Mouse (Mus musculus): ENCODE measurements around the gene Cd86. TPM values are rescaled to one million over a fixed set of nuclear protein-coding genes. Genes with fewer than 3 reads are reported as not detected.
A peak's percentile ranks its signal among the peaks of the same experiment; 100 is the strongest.

Gene Cd86
- polyA plus RNA-seq (2015; fragmentation: Nextera tagmentation; extraction: Ambion mirVana): 1.4 and 1.8 TPM in 2 replicates

DNA sequence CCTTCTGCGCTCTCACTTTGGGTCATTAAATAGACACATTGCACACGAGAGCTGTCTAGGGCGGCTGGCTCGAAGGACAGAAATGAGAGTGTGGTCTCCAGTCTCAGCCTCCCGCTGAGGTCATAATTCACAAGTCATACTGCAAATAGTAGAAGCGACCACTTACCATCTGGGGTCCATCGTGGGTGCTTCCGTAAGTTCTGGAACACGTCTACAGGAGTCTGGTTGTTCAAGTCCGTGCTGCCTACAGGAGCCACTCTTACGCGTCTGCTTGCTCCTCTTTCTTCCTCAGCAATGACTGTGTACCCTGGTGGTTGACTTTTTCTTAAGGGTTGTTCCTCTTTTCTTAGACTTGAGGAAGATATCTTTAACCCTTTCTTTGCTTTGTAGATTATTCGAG is at the start of gene Cd86:
Gene Cd86 (minus strand): TSS at position 300 of the 400 bp plus-strand sequence.
- Histone ChIP-seq H3K36me3 (no peaks in the 10 kb centered on the region), H3K27me3 (no peaks in the 10 kb centered on the region), H3K9ac (replicated peaks) (no peak within 1 kb of the TSS), H3K4me3 (replicated peaks) (no peak within 1 kb of the TSS), H3K9me3 (no peaks in the 10 kb centered on the region), H3K27ac (no peak within 1 kb of the TSS), H3K4me2 (replicated peaks) (no peak within 1 kb of the TSS), H3K4me1 (replicated peaks) (no peaks in the 10 kb centered on the region)
- WGBS: 89% methylated on average over 13 of the region's 13 CpGs
- ATAC-seq: no peak

DNA sequence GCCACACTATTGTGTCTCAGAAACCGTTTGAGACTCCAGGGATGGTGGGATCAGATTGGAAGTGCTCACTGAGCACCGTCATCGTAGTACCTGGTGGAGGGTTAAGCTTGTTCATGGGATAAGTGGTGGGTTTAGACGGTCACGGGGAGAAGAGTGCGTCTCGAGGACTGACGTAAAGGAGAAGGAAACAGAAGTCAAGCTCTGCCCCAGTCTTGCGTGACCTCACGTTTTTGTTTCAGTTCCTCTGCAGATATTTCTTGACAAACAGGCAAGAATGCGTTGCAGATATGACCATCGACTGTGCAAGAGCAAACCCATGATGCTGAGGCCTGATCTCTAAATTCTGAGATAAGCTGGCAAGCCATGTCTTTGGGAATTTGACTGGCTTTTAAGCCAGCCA is 45.9 kb upstream of the Cd86 start:
- no peak overlapping the region for H3K4me3 ChIP-seq (replicated peaks)
- H3K9me3 ChIP-seq: no peaks in the 10 kb centered on the region
- no peaks in the 10 kb centered on the region for H3K27me3 ChIP-seq
- no peak overlapping the region for H3K9ac ChIP-seq (replicated peaks)
- WGBS: 94% methylated on average over 12 of the region's 12 CpGs
- H3K4me2 ChIP-seq (replicated peaks): no peak overlapping the region
- H3K27ac ChIP-seq: no peak overlapping the region
- ATAC-seq: no peak
- no peaks in the 10 kb centered on the region for H3K4me1 ChIP-seq (replicated peaks)
- no peaks in the 10 kb centered on the region for H3K36me3 ChIP-seq

DNA sequence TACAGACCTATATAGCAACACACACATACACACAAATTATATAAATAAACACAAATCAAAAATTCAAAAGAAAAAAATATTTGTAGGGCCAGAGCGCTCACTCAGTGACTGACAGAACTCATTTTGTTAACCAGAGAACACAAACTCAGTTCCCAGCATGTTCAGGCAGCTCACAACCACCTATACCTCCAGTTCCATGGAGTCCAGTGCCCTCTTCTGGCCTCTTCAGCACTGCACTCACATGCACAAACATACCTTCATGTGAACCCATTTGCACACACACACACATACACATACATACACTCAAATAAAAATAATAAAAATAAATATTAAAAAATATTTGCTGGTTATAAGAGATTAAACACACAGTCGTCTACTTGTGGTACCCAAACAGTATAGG is 44.9 kb upstream of the Cd86 start:
- ATAC-seq: no peak
- 94% methylated on average over 2 of the region's 2 CpGs for WGBS

DNA sequence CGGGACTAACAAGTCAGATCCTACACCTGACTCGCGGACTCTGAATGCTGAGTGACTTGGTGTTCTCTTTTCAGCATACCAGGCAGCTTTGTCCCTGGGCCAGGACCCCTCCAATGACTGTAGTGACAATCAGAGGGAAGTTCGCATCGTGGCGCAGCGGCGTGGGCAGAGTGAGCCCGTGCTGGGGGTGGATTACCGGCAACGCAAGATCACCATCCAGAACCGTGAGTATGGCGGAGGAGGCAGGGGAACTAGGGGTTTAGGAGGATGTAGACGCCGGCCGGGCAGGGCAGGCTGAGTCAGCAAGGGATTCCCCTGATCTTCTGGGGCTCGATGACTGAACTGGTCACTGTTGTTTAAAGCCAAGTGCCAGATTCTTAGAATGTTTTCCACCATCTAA is 43.5 kb upstream of the Cd86 start:
- no peak overlapping the region for H3K4me2 ChIP-seq (replicated peaks)
- no peak for ATAC-seq
- 94% methylated on average over 17 of the region's 17 CpGs for WGBS

More for the DNA sequence above, 44.9 kb upstream of the Cd86 start:
- Histone ChIP-seq H3K4me1 (replicated peaks) (no peaks in the 10 kb centered on the region), H3K36me3 (no peaks in the 10 kb centered on the region), H3K4me3 (replicated peaks) (no peak overlapping the region), H3K9ac (replicated peaks) (no peak overlapping the region), H3K9me3 (no peaks in the 10 kb centered on the region), H3K27ac (no peak overlapping the region), H3K27me3 (no peaks in the 10 kb centered on the region), H3K4me2 (replicated peaks) (no peak overlapping the region)

DNA sequence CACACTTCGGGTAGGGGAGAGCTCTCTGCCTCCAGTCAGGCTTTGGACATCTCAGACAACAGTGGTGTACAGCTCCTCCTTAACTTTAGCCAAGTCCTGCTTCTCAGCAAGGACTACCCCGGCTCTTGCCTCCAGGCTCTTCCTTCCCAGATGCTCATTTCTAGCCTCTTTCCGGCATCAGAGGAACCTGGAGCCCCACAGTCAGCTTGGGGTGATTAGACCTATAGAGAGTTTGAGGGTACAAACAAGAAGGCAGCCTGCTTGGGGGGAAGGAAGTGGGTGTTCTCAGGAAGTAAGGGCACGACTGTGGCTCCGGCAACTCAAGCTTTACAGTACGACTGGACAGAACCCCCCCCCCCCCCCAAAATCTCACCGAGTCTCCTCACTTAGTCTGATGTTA is 42.9 kb upstream of the Cd86 start:
- ATAC-seq: no peak
- H3K27ac ChIP-seq: no peak overlapping the region
- H3K4me2 ChIP-seq (replicated peaks): no peak overlapping the region
- no peak overlapping the region for H3K9ac ChIP-seq (replicated peaks)
- H3K27me3 ChIP-seq: no peaks in the 10 kb centered on the region
- H3K4me3 ChIP-seq (replicated peaks): no peak overlapping the region
- no peaks in the 10 kb centered on the region for H3K4me1 ChIP-seq (replicated peaks)
- 92% methylated on average over 7 of the region's 7 CpGs for WGBS
- H3K36me3 ChIP-seq: no peaks in the 10 kb centered on the region
- H3K9me3 ChIP-seq: no peaks in the 10 kb centered on the region

More for the DNA sequence above, 43.5 kb upstream of the Cd86 start:
- no peak overlapping the region for H3K9ac ChIP-seq (replicated peaks)
- no peak overlapping the region for H3K27ac ChIP-seq
- no peaks in the 10 kb centered on the region for H3K9me3 ChIP-seq
- no peaks in the 10 kb centered on the region for H3K36me3 ChIP-seq
- no peak overlapping the region for H3K4me3 ChIP-seq (replicated peaks)
- no peaks in the 10 kb centered on the region for H3K4me1 ChIP-seq (replicated peaks)
- H3K27me3 ChIP-seq: no peaks in the 10 kb centered on the region

DNA sequence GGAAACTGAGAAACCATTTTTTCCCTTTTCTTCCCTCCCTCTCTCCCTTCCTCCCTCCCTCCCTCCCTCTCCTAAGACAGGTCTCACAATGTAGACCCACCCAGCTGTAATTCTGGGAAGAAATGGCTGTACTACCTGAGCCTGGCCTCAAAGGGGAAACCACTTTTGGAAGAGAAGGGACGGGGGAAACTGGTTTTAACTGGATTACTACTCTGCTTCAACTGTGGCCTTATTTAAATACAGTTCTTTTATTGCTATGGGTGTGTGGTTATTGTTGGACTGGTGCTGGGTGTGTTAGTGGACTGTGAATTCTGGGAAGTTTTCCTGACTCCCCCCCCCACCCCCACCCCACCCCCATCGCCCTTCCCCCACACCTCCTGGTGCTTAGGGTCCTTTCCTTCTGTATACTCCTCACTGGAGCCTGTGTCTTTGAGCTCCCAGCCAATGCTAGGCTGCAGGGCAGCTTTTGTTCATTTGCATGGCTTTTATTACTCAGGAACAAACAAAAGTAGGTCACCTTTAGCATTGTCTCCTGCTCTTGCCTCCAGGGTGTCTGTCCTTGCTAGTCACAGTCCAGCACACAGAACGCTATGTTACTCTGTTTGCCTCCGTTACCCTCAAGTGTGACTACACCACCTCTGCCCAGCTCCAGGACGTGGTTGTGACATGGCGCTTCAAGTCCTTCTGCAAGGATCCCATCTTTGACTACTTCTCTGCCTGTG is 42.0 kb upstream of the Cd86 start:
- Histone ChIP-seq H3K4me3 (replicated peaks) (no peak overlapping the region), H3K36me3 (no peaks in the 10 kb centered on the region), H3K4me1 (replicated peaks) (no peaks in the 10 kb centered on the region), H3K4me2 (replicated peaks) (no peak overlapping the region), H3K9ac (replicated peaks) (no peak overlapping the region), H3K27me3 (no peaks in the 10 kb centered on the region), H3K9me3 (no peaks in the 10 kb centered on the region), H3K27ac (no peak overlapping the region)
- WGBS: 70% methylated on average over 6 of the region's 6 CpGs
- no peak for ATAC-seq

DNA sequence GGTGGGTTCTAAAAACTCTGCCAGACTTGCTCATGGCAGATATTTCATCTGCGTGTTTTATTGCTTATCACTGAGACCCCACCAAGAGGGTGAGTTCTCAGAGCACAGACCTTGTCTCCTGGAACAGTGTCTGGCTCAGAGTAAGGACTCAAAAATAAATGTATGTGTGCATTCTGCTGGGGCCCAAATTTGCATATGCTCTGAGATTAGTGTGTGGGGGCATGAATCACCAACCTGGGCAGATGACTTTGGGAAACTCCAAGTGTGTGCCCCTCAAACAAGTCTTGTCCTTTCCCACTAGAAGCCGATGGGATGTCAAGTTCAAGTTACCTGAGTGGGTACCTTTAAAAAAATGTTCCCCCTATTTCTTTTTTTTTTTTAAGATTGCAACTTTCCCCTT is 34.6 kb upstream of the Cd86 start:
- Histone ChIP-seq H3K36me3 (no peaks in the 10 kb centered on the region), H3K4me2 (replicated peaks) (no peak overlapping the region), H3K27me3 (peaks cover 4% of the 10 kb centered on the region), H3K4me3 (replicated peaks) (no peak overlapping the region), H3K9ac (replicated peaks) (no peak overlapping the region), H3K9me3 (no peaks in the 10 kb centered on the region), H3K4me1 (replicated peaks) (no peaks in the 10 kb centered on the region), H3K27ac (no peak overlapping the region)
- ATAC-seq: no peak
- WGBS: 93% methylated on average over 2 of the region's 2 CpGs

DNA sequence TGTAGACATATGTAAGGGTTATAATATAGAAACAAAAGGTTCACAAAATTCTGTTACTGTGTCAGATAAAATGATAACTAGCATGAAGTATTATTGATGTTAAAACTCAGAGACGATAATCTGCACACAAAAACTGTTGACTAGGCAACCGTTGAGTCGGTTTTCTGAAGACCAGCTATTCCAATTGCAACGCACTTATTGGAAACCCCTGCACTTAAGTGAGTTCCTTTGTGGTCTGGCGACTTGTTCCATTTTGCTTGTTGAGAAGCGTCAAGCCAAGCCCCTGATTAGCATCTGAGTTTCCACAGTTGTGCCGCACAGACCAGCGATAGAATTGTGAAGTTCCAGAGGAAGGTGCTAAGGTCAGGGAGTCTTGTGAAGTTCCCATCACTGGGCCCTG is 31.4 kb upstream of the Cd86 start:
- ATAC-seq: no peak
- no peak overlapping the region for H3K4me2 ChIP-seq (replicated peaks)
- H3K4me1 ChIP-seq (replicated peaks): peaks cover 7% of the 10 kb centered on the region
- no peak overlapping the region for H3K27ac ChIP-seq
- H3K9me3 ChIP-seq: no peaks in the 10 kb centered on the region
- no peak overlapping the region for H3K9ac ChIP-seq (replicated peaks)
- WGBS: 77% methylated on average over 8 of the region's 8 CpGs
- peaks cover 33% of the 10 kb centered on the region for H3K27me3 ChIP-seq
- no peak overlapping the region for H3K4me3 ChIP-seq (replicated peaks)
- no peaks in the 10 kb centered on the region for H3K36me3 ChIP-seq

DNA sequence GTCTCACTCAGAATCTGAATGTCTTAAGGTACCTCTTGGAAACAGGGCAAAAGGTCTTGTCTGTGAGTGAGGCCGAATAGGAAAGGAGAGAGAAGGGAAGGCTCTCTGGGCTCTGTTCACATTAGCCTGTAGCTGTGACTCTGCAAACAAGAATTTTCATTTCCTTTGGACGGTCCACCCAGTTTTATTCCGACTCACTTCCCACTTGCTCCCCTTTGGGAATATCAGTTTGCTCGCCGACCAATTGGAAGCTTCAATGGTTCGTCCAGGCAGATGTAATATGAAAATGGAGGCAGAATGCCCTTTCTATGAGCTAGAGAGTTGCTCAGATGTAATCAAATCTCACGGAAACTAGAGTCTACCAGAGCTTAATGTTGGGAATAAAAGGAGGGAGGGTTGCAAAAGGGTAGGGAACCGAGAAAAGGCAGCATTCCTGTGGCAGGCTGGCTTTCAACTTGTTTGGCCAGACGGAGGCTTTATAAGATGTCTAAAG is 29.0 kb upstream of the Cd86 start:
- H3K27me3 ChIP-seq: peaks cover 35% of the 10 kb centered on the region
- H3K9me3 ChIP-seq: no peaks in the 10 kb centered on the region
- H3K4me1 ChIP-seq (replicated peaks): peaks cover 7% of the 10 kb centered on the region
- no peak for ATAC-seq
- no peak overlapping the region for H3K27ac ChIP-seq
- WGBS: 65% methylated on average over 9 of the region's 9 CpGs
- H3K36me3 ChIP-seq: no peaks in the 10 kb centered on the region
- H3K4me3 ChIP-seq (replicated peaks): no peak overlapping the region
- no peak overlapping the region for H3K4me2 ChIP-seq (replicated peaks)
- no peak overlapping the region for H3K9ac ChIP-seq (replicated peaks)

DNA sequence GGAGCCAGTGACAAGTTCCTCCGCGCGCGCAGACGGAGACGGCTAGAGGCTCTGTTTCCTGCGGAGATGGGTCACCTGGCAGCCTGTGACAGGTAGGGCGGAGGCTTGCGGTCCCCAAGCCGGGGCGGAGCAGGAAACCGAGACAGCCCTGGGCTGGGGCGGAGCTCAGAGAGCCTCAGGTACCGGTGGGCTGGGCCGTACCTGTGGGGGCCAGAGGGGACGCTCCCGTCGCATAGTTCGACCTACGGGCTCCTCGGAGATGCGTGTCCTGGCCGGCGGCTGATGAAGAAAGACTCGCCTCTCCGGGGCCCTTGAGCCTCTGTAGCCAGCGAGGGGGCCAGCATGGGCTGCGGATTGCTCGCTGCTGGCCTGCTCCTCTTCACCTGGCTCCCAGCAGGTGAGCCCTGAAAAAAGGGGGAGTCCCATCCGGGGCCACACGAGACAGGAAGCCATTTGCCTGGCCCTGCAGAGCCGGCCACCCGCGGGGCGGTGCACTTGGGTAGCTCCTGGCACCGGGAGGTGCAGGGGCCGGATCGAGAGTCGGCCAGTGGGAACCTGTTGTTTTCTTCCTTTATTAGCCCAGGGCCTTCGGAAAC is 28.0 kb upstream of the Cd86 start, which contains the start of gene Ildr1:
Gene Ildr1 (plus strand): TSS at position 161 of the 596 bp plus-strand sequence.
- Histone ChIP-seq H3K36me3 (no peaks in the 10 kb centered on the region), H3K27me3 (peaks cover 35% of the 10 kb centered on the region), H3K4me1 (replicated peaks) (peaks cover 7% of the 10 kb centered on the region), H3K9ac (replicated peaks) (peak within 1 kb of the TSS; percentile 60), H3K4me2 (replicated peaks) (peak within 1 kb of the TSS; percentile 80), H3K4me3 (replicated peaks) (peak within 1 kb of the TSS; percentile 48), H3K9me3 (no peaks in the 10 kb centered on the region), H3K27ac (no peak within 1 kb of the TSS)
- WGBS: 2% methylated on average over 40 of the region's 40 CpGs
- ATAC-seq: peak; percentile 75

DNA sequence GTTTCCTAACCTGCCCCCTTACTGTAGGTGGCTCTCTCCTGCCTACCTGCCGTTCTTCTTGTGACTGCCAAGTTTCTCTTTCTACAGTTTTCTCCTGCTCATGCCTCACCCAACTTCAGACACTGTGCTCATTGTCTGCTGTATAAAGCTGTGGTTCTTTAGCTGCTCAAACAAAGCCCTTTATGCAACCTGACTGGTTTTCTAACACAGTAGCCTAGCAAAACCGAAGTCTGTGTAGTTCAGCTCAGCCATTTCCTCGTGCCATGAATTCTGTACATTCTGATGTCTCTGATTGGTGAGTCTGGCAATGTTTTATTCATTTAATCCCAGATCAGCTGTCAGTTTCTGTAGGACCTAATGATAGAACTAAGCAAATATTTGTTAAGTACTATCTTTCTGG is 25.6 kb upstream of the Cd86 start:
- Histone ChIP-seq H3K4me3 (replicated peaks) (no peak overlapping the region), H3K27ac (no peak overlapping the region), H3K36me3 (no peaks in the 10 kb centered on the region), H3K4me1 (replicated peaks) (peaks cover 7% of the 10 kb centered on the region), H3K9ac (replicated peaks) (no peak overlapping the region), H3K27me3 (peaks cover 35% of the 10 kb centered on the region), H3K9me3 (no peaks in the 10 kb centered on the region), H3K4me2 (replicated peaks) (no peak overlapping the region)
- ATAC-seq: no peak
- 64% methylated on average over 3 of the region's 3 CpGs for WGBS

DNA sequence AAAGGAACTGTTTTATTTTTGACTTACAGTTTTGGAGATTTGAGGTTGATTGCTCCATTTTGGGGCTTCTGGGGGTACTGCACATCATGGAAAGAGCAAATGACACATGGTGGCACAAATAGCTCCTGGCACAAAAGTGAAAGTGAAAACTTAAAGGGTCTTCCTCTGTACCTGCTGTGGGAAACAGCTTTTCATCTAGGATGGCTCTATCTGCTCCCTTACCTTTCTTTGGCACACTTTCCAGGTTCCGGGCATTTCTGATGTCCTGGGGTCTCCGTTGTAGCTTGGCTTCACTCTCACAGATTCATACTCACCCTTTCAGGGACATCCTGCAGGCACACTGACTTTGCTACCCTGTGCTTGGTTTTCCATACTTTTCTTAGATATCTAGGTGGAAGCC is 22.2 kb upstream of the Cd86 start:
- 95% methylated on average over 2 of the region's 2 CpGs for WGBS
- H3K9me3 ChIP-seq: no peaks in the 10 kb centered on the region
- no peak overlapping the region for H3K9ac ChIP-seq (replicated peaks)
- peaks cover 9% of the 10 kb centered on the region for H3K27me3 ChIP-seq
- H3K36me3 ChIP-seq: no peaks in the 10 kb centered on the region
- H3K4me3 ChIP-seq (replicated peaks): no peak overlapping the region
- H3K4me2 ChIP-seq (replicated peaks): no peak overlapping the region
- no peak overlapping the region for H3K27ac ChIP-seq
- ATAC-seq: no peak
- H3K4me1 ChIP-seq (replicated peaks): no peaks in the 10 kb centered on the region

All from midbrain, embryonic 13.5 days (tissue).